Mouse (Mus musculus) kidney, postnatal 10 days (tissue): ENCODE measurements at regions not wholly inside any gene's neighbourhood (a gene's known extent, or its start where the extent isn't known, plus 50 kb on each side); places are given as distances from the start of the nearest gene placed in this dataset.

Experiments
- DNase-seq: peaks from one replicate; pipeline ENCODE4 v3.0.0; 2021; ENCODE audit warnings: mixed read lengths

DNA sequence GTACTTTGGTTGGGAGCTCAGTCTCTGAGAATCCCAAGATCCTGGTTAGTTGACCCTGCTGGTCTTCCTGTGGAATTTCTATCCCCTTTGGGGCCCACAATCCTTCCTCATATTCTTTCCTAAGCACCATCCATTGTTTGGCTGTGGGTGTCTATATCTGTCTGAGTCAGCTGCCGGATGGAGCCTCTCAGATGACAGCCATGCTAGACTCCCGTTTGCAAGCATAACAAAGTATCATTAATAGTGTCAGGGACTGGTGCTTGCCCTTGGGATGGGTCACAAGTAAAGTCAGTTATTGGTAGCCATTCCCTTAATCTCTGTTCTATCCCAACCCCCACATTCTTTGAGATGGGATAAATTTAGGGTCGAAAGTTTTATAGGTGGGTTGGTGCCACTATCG lies 382.1 kb upstream of the Pou3f3 start:
- no peak for DNase-seq

GRCm38 (mm10) chr1:42351884-42352283 lies 343.7 kb upstream of the Pou3f3 start:
- DNase-seq: no peak

- DNase-seq: no peak
Measured at GRCm38 (mm10) chr1:42352389-42352788, 343.2 kb upstream of the Pou3f3 start.

DNA sequence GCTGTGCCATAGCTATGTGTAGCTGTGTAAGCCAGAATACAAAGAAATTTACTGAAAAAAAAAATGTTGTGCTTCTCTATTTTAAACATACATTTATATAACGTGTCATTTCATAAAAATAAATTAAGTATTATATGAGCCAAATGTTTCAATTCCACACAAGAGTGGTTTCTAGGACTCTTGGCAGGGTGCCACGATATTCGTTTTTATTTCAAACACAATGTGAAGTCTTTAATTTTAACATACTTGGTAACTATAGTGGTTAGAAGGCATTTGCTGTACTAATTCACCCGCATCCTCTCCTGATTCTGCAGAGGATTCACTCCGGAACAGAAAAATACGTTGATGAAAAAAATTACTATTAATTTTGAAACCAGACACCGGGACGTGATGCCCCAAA lies 342.5 kb upstream of the Pou3f3 start:
- DNase-seq: peak; percentile 11

- DNase-seq: no peak
Measured at GRCm38 (mm10) chr1:42354020-42354419, 341.5 kb upstream of the Pou3f3 start.

- DNase-seq: no peak
Measured at GRCm38 (mm10) chr1:42362438-42362837, 333.1 kb upstream of the Pou3f3 start.

DNA sequence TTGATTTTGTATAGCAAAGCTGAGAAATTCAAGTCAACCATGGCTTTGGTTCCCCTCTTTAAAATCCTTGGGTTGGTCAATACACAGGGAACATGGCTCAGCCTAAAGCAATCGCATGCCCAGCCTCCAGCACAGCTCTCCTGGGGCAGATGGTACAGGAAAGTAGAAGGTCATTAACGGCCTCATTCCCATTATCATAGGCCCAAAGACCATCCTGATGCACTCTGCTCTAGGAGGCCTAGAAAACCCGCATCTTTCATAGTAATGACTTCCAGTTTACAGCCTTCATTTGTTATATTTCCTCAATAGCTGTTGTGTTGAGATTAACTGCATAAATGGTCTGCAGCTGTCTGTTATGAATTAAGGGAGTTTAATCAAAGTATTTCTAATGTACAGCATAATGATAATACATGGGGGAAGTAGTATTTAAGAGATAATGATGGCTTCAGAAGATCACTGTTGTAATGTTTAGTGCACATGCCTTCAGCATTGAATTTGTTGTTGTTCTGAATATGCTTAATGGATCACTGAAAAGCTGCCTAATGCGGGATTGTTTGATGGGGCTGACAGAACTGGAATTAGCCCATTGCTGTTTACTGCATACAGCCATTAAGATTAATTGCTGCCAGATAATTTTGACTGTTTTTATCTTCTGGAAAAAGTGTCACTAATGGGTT lies 329.8 kb upstream of the Pou3f3 start:
- DNase-seq: no peak

DNA sequence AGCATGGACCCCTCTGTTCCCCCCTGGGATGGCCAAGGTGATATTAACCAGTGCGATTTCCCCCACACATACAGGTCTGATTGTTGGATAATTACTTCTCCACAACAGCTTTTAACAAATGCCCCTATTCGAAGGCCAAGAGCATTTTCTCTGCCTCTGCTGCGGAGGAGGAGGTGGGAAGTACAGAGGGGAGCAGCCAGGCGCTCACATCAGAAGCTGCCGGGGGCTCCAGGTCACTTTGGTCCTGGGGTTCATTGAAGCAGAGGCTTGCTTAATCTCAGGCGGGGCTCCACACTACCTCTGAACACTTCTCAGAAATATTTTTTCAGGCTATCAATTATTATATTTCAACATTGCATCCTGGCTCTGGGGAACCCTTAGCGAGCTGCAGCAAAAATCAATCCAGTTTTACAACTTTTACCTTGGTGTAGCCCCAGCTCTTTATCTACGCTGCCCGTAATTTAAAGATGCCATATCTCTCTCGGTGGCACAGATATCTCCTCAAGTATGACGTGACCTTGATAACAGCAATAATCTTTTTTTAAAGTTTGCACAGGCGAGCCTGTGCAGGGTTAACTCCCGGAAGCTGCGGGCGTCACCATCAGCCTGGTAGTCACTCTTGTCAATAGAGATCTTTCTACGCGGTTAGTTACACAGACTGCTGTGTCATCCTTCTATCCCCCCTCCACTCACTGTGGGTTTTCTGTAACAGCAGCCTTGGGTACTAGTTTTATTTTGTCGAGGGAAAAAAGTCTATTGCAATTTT lies 307.5 kb upstream of the Pou3f3 start:
- DNase-seq: no peak

DNA sequence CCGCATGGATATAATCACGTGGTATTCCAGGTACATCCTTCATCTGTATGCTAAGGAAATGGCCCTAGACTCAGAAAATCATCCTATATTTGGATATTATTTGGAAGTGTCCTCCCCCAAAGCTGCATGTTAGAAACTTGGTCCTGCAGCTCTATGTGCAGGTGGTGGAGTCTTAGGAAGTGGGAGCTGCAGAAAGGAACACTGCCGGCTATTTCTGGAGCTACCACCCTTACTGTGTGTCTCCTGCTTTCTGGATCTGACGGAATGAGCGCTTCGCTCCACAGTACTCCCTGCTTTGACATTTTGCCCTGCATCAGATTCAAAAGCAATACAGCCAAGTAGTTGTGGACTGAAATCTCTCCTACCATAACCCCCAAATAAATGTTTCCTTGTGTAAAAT lies 306.8 kb upstream of the Pou3f3 start:
- DNase-seq: no peak

- no peak for DNase-seq
Measured at GRCm38 (mm10) chr1:42395651-42396260, 299.8 kb upstream of the Pou3f3 start.

DNA sequence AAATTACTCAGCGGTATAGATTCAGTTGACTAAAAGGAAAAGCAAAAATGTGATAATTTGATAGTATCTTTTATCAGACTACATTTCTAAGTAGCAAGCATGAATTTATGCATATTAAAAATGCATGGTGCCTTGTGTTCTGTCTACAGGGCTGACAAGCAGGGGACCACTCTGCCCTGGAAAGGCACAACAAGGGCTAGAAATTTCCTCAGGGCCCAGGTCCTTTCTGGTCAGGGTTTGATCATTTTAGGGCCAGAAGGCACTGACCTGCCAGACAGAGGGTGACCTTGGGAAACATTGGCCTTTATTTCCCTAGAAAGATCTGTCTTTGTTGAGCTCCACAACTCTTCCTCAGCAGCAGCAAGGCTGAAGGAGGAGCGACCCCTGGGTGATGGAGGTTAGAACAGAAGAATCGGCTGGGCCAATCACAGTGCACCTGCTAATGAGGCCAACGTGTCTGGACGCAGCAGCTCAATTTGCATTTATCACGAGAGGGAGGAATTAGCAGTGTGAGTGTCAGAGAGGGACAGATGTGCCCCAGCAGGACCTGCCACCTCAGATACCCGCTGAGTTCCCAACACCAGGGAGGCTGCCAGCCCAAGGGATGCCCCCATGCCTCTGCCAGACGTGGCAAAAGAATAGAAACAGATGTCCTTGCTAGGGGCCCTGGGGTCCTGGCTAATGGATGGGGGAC lies 297.0 kb upstream of the Pou3f3 start:
- no peak for DNase-seq

- no peak for DNase-seq
Measured at GRCm38 (mm10) chr1:42415817-42416538, 279.6 kb upstream of the Pou3f3 start.

DNA sequence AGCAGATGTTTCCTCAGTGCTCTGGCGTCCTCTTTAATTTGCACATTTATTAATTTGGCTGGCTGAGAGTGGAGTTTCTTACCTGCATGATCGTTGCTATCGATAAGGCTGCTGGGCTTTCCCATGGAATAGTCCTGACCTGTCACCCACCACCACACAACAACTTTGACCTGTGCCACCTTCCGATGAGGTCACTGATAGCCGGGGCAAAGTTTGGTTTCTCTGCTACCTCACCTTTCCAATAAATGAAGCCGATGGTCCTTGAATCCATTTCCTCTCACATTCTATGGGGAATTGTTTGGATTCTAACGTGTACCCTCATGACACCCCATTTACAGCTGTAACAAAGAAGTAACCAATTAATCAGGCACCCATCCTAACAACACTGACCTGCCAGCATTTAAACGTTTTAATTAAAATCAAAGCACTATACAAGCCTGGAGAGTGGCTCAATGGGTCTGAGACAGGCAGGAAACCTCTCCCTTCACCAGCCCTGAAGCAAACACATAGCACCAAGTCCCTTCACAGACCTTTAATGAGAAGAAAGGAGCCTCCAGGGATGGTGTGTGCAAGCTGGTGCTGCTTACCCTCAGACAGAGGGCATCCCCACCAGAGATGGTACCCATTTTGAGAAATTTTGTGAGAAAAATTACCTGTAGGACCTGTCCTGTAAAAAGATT lies 278.9 kb upstream of the Pou3f3 start:
- no peak for DNase-seq

DNA sequence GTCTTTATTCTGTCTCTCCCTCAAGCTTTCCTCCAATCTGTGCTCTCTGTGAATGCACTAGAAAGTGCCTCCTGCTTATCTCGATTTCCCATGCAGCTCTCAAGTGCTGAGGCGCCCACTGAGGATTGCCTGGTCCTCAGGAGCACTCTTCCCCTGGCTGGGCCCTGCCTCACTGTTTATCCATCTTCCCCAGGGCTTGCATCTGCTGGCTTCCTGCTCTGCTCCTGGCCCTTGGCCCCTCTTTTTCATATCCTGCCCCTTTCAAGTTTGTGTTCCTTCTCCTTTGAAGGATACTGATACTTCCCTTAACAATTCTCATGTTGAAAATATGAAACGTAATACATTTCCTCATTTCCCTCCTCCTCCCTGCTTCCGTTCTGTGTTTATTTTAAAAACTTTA lies 277.8 kb upstream of the Pou3f3 start:
- no peak for DNase-seq

DNA sequence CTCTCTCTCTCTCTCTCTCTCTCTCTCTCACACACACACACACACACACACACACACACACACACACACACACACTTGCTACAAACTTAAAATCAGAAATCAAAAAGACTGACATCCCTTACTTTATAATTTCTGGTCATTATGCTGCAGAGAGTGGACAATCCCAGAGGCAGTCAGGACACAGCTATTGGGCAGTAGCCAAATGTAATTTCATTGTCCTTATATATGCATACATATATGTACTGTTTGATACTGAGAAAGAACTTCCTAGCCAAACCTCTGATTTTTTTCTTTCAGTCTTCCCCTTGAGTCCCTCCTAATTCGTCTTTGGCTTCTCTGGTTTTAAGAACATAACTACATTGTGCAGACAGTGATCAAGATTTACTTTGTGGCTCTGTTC lies 277.3 kb upstream of the Pou3f3 start:
- DNase-seq: no peak

GRCm38 (mm10) chr1:42436366-42436998 lies 259.1 kb upstream of the Pou3f3 start:
- DNase-seq: no peak

DNA sequence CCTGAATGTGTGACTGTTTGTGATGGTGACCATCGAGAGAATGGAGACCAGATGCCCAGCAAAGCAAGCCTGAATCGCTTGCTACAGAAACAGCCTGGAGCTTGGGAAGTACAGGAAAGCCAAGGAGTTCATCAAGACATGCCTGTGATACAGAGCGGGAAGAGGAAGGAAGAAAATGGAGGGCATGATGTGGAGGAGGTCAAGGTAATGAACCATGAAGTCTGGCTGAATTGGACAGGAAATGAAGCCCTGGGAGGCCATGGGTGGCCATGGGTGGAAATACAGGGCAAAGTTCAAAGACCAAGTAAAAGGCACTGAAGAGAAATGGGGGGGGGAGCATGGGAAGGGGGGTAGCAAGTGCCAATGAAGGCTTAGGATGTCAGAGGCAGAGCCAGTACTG lies 227.2 kb upstream of the Pou3f3 start:
- peak; percentile 36 for DNase-seq

DNA sequence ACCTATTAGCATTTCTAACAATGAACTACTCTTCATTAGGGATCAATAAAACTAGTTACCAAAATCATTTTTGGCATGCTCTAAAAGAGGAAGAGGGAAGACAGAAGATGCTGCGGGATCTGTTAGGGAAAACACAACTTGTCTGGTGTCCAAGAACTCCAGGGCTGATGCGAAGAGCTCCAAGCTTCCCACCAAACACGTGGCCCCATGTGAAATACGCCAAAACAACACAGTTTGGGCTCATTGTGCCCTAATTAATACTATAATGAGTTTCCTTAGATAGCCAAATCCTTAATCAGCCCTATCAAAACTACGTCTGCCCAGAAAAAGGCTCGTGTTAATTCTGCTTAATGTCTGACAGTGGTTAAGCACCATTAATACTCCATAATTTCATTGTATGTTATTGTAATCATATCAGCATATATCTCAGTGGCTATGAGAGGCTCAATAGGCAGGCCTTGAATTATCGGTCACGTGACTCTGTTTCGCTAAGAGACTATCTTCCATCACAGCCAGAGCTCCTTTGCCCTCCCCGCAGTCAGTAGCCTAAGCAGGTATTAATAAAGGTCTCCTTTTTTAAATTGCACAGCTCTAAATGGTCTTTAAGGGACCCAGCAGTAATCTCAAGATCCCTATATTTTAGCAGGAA lies 223.6 kb upstream of the Pou3f3 start:
- DNase-seq: no peak

- no peak for DNase-seq
Measured at GRCm38 (mm10) chr1:42472495-42473230, 222.9 kb upstream of the Pou3f3 start.

DNA sequence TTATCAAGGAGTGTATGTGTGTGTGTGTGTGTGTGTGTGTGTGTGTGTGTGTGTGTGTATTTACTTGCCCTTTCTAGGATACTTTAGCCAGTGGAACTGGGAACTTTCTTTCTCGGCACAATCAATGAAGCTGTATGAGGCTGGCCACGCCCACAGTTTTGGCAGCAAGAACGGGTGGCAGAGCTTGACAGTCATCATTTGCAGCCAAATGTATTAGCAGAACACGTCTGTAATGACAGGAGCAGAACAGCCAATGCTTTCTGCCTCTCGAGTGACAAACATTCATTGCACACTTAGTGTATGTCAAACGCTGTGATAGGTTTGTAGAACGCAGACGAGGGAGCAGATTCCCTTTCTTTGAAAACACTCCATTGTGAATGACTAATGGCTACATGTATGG lies 221.4 kb upstream of the Pou3f3 start:
- DNase-seq: no peak

DNA sequence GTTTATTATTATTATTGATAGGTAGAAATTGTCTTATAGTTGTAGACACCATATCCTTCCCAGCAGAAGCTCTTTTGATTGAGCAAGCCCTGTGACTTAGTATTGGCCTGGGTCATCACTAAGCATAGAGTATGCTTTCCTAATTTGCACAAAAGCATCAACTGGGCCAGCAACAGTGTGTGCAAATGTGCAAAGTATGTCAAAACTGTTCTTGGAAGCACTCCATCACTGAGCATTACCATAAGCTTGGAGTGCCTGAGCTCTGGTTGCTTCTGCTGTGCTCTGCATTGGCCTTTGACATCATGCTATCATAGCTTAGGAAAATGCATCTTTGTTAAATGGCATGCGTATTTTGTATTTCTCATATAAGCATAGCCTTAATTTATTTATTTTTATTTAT lies 220.7 kb upstream of the Pou3f3 start:
- no peak for DNase-seq
